Mouse (Mus musculus): Measurements from ENCODE around the gene Lrrc25. TPM values are rescaled to one million over a fixed set of nuclear protein-coding genes. Genes with fewer than 3 reads are reported as not detected.
A peak's percentile ranks its signal among the peaks of the same experiment; 100 is the strongest.

The Lrrc25 gene
- polyA plus RNA-seq, 1 experiment from 2014 or later: 4.5 TPM

DNA sequence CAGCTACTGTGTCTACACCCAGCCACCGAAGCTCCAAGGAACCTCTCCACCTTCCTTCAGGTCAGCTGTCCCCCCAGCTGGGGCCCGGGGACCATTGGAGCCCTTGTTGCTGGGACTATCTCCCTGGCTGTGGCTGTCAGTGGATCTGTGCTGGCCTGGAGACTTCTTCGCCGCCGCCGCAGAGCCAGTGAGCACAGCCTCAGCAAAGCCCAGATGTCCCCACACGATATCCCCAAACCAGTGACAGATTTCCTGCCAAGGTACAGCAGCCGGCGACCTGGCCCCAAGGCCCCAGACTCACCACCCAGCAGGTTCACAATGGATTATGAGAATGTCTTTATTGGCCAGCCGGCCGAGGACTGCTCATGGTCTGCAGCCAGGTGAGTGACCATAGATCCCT, 2.0 kb downstream of the Lrrc25 start:
- DNase-seq (ENCODE audit: low spot score): no peak
- Histone ChIP-seq H3K4me1 (replicated peaks; ENCODE audit: control insufficient read depth, insufficient read depth, low read length) (peaks cover 58% of the 10 kb centered on the region), H3K4me2 (peak overlapping the region; percentile 58)

DNA sequence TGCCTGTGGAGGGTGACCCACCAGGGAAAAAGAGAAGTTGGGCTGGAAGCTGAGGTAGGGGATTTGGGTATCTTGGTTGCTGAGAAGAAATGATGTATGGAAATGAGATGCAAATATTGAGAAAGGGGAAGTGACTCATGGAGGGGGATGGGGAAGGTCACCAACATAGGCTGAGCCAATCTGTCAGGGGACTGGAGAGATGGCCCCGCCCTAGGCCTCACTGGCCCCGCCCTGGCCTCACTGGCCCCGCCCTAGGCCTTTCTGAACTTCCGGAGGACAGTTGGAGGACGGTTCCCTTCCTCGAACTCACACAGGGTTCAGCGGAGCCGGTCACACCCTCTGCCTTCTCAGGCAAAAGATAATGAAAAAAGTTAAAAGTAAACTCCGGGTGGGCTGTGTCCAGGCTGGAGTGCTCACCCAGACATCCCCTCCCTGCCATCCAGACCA, 3.0 kb downstream of the Lrrc25 start:
- DNase-seq (ENCODE audit: low spot score) (peak; percentile 88), ATAC-seq (replicated peaks; ENCODE audit: low FRiP score) (peak; percentile 87)
- Histone ChIP-seq H3K9me3 (ENCODE audit: control insufficient read depth, low read length) (no peaks in the 10 kb centered on the region), H3K36me3 (ENCODE audit: control insufficient read depth, insufficient read depth, low read length) (no peaks in the 10 kb centered on the region), H3K27me3 (replicated peaks; ENCODE audit: control insufficient read depth, insufficient read depth, low read length) (no peaks in the 10 kb centered on the region), H3K4me3 (ENCODE audit: low read depth, low read length) (peak overlapping the region; percentile 24), H3K4me2 (peak overlapping the region; percentile 58), H3K4me1 (replicated peaks; ENCODE audit: control insufficient read depth, insufficient read depth, low read length) (peaks cover 61% of the 10 kb centered on the region), H3K9ac (ENCODE audit: low read depth, low read length) (peak overlapping the region; percentile 64), H3K27ac (ENCODE audit: low read depth, low read length) (peak overlapping the region; percentile 93)
- 15% methylated on average over 9 of the region's 9 CpGs for WGBS

More for the DNA sequence above, 2.0 kb downstream of the Lrrc25 start:
- H3K36me3 ChIP-seq (ENCODE audit: control insufficient read depth, insufficient read depth, low read length): no peaks in the 10 kb centered on the region
- no peaks in the 10 kb centered on the region for H3K9me3 ChIP-seq (ENCODE audit: control insufficient read depth, low read length)
- peak; percentile 27; the same call in 1 of the 2 replicates for ATAC-seq (replicated peaks; ENCODE audit: low FRiP score)
- 41% methylated on average over 11 of the region's 11 CpGs for WGBS
- H3K9ac ChIP-seq (ENCODE audit: low read depth, low read length): peak overlapping the region; percentile 64
- peak overlapping the region; percentile 93 for H3K27ac ChIP-seq (ENCODE audit: low read depth, low read length)
- H3K4me3 ChIP-seq (ENCODE audit: low read depth, low read length): peak overlapping the region; percentile 24
- no peaks in the 10 kb centered on the region for H3K27me3 ChIP-seq (replicated peaks; ENCODE audit: control insufficient read depth, insufficient read depth, low read length)

DNA sequence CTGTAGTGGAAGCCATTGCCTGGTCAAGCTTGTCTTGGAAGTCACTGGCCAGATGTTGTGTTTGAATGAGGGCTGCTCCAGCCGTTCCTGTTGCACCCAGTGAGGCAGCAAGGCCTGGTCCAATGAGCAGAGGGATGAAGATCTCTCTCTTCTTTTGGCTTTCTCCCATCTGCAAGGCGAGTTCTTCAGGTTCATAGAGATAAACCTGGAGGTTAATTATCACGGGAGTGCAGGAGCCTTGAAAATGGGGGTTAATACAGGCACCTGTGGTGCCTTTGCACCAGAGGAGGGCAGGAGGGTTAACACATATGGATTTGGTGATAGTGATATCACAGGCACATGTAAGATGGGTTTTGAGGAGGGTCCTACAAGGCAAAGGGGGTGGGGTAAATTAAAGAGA, 6.3 kb downstream of the Lrrc25 start:
- H3K36me3 ChIP-seq (ENCODE audit: control insufficient read depth, insufficient read depth, low read length): no peaks in the 10 kb centered on the region
- ATAC-seq (replicated peaks; ENCODE audit: low FRiP score): peak; percentile 73
- peaks cover 50% of the 10 kb centered on the region for H3K4me1 ChIP-seq (replicated peaks; ENCODE audit: control insufficient read depth, insufficient read depth, low read length)
- peak overlapping the region; percentile 88 for H3K27ac ChIP-seq (ENCODE audit: low read depth, low read length)
- DNase-seq (ENCODE audit: low spot score): no peak
- no peak overlapping the region for H3K4me3 ChIP-seq (ENCODE audit: low read depth, low read length)
- peak overlapping the region; percentile 52 for H3K4me2 ChIP-seq
- 31% methylated on average over 3 of the region's 3 CpGs for WGBS
- no peaks in the 10 kb centered on the region for H3K9me3 ChIP-seq (ENCODE audit: control insufficient read depth, low read length)
- H3K9ac ChIP-seq (ENCODE audit: low read depth, low read length): no peak overlapping the region
- H3K27me3 ChIP-seq (replicated peaks; ENCODE audit: control insufficient read depth, insufficient read depth, low read length): no peaks in the 10 kb centered on the region

DNA sequence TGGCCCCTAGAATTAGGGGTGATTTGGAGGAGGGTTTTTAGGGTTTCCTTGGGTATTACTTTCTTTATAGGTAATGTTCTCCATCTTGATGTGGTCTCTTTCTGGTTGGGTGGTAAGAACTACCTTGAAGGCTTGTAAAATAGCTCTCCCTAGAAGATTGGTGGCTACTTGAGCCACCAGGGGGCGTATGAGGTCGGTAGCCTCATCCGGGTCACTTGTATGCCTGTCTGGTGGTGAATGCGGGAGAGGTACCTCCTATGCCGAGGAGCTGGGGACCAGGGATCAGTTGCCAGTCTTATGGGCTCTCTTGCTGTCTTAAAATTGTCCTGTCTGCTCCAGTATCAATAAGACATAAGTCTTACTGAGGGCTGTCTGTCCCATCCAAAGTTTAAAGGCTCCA, 9.1 kb downstream of the Lrrc25 start:
- Histone ChIP-seq H3K4me3 (ENCODE audit: low read depth, low read length) (no peak overlapping the region), H3K4me1 (replicated peaks; ENCODE audit: control insufficient read depth, insufficient read depth, low read length) (peaks cover 33% of the 10 kb centered on the region), H3K36me3 (ENCODE audit: control insufficient read depth, insufficient read depth, low read length) (no peaks in the 10 kb centered on the region), H3K9me3 (ENCODE audit: control insufficient read depth, low read length) (no peaks in the 10 kb centered on the region), H3K27ac (ENCODE audit: low read depth, low read length) (no peak overlapping the region), H3K27me3 (replicated peaks; ENCODE audit: control insufficient read depth, insufficient read depth, low read length) (no peaks in the 10 kb centered on the region), H3K9ac (ENCODE audit: low read depth, low read length) (no peak overlapping the region), H3K4me2 (no peak overlapping the region)
- ATAC-seq (replicated peaks; ENCODE audit: low FRiP score): no peak
- no peak for DNase-seq (ENCODE audit: low spot score)
- WGBS: 29% methylated on average over 5 of the region's 5 CpGs

DNA sequence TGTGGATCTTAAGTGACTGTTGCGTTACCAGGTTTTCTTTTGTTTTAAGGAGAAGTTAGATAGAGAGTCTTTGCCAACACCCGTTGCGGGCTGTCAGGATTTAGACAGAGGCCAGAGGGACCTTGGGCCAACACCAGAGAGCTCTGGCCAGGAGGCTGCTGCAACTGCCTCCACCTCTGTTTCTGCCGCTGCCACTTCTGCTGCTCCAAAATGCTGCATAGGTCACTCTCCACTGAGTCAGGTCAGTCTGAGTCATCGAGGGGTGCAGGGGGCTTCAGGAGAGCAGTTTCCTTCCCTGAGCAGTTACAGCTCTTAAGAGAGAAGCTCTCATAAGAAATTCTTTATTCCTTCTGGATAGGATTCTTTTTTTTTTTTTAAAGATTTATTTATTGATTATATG, 11.1 kb downstream of the Lrrc25 start:
- Histone ChIP-seq H3K4me3 (ENCODE audit: low read depth, low read length) (no peak overlapping the region), H3K4me1 (replicated peaks; ENCODE audit: control insufficient read depth, insufficient read depth, low read length) (peaks cover 27% of the 10 kb centered on the region), H3K36me3 (ENCODE audit: control insufficient read depth, insufficient read depth, low read length) (no peaks in the 10 kb centered on the region), H3K9me3 (ENCODE audit: control insufficient read depth, low read length) (no peaks in the 10 kb centered on the region), H3K9ac (ENCODE audit: low read depth, low read length) (no peak overlapping the region), H3K27me3 (replicated peaks; ENCODE audit: control insufficient read depth, insufficient read depth, low read length) (peaks cover 7% of the 10 kb centered on the region; the same call in 1 of the 2 replicates), H3K27ac (ENCODE audit: low read depth, low read length) (no peak overlapping the region), H3K4me2 (no peak overlapping the region)
- ATAC-seq (replicated peaks; ENCODE audit: low FRiP score) (no peak), DNase-seq (ENCODE audit: low spot score) (no peak)
- WGBS: 82% methylated on average over 5 of the region's 5 CpGs

DNA sequence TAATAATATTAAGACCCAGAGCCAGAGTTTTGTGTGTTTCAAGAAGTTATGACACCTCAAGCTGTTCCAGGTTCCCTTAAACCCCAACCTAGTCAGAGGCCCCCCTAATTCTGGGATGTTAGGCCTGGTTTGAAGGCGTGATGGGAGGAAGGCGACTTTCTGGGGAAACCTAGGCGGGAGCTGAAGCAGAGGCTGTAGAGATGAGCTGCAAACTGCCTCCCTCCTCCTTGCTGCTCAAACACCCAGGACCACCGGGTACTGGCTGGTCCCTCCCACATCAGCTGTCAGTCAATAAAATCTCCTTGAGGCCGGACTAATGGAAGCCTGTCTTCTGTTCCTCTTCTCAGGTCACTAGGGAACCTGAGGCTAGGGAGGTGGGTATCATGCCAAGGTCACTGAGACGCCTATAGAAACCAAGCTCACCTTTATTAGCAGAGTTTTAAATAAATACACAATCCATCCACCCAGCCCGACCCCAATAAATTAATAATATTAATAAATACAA, 13.1 kb downstream of the Lrrc25 start:
- peak overlapping the region; percentile 59 for H3K4me3 ChIP-seq (ENCODE audit: low read depth, low read length)
- no peaks in the 10 kb centered on the region for H3K36me3 ChIP-seq (ENCODE audit: control insufficient read depth, insufficient read depth, low read length)
- H3K27me3 ChIP-seq (replicated peaks; ENCODE audit: control insufficient read depth, insufficient read depth, low read length): peaks cover 9% of the 10 kb centered on the region; the same call in 1 of the 2 replicates
- no peaks in the 10 kb centered on the region for H3K9me3 ChIP-seq (ENCODE audit: control insufficient read depth, low read length)
- ATAC-seq (replicated peaks; ENCODE audit: low FRiP score): no peak
- peaks cover 26% of the 10 kb centered on the region for H3K4me1 ChIP-seq (replicated peaks; ENCODE audit: control insufficient read depth, insufficient read depth, low read length)
- DNase-seq (ENCODE audit: low spot score): no peak
- peak overlapping the region; percentile 90 for H3K4me2 ChIP-seq
- peak overlapping the region; percentile 76 for H3K9ac ChIP-seq (ENCODE audit: low read depth, low read length)
- H3K27ac ChIP-seq (ENCODE audit: low read depth, low read length): peak overlapping the region; percentile 89
- 61% methylated on average over 7 of the region's 7 CpGs for WGBS

DNA sequence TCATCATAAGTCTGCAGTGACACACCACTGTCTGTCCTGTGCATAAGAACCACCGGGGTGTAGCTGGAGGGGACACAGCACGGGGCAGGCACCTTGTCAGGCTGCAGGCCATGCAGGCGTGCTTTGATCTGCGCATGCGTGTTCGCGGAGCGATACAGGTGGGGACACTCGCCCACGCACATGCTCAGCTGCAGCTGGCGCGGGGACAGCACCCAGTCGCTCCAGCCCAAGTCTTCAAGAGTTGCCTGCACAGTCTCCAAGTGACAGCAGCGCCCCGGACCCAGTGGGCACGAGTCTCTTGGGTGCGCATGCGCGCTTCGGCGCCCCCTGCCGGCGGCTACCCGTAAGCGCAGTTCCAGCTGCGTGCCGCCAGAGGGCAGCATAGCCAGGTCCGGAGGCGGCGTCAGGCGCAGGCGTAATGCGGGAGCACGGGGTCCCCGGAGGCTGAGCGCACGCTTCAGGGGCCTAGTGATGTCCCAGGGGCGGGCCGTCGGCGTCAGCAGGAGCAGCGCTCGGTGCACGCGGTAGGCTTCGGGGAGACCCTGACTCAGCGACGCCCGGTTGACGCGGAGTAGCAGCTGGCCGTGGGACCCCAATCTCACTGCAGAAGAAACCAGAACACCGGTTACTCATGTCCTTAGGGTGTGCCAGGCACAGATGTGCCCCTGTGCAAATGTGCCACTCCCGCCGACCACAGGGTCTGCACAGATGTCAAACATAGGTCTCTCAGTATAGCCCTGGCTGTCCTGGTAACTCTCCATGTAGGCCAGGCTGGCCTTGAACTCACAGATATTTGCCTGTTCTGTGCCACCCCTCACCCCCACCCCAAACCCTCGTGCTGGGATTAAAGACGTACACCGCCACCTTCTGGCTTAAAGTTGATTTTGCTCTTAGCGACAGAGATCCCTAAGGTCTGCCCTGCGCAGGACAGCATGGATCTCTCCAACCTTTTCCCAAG, 13.9 kb downstream of the Lrrc25 start:
- ATAC-seq (replicated peaks; ENCODE audit: low FRiP score) (peak; percentile 85), DNase-seq (ENCODE audit: low spot score) (peak; percentile 95)
- H3K4me1 ChIP-seq (replicated peaks; ENCODE audit: control insufficient read depth, insufficient read depth, low read length): peaks cover 23% of the 10 kb centered on the region
- H3K27me3 ChIP-seq (replicated peaks; ENCODE audit: control insufficient read depth, insufficient read depth, low read length): peaks cover 9% of the 10 kb centered on the region; the same call in 1 of the 2 replicates
- peak overlapping the region; percentile 90 for H3K4me2 ChIP-seq
- peak overlapping the region; percentile 76 for H3K9ac ChIP-seq (ENCODE audit: low read depth, low read length)
- peak overlapping the region; percentile 89 for H3K27ac ChIP-seq (ENCODE audit: low read depth, low read length)
- peak overlapping the region; percentile 59 for H3K4me3 ChIP-seq (ENCODE audit: low read depth, low read length)
- H3K36me3 ChIP-seq (ENCODE audit: control insufficient read depth, insufficient read depth, low read length): no peaks in the 10 kb centered on the region
- 1% methylated on average over 60 of the region's 60 CpGs for WGBS
- H3K9me3 ChIP-seq (ENCODE audit: control insufficient read depth, low read length): no peaks in the 10 kb centered on the region

DNA sequence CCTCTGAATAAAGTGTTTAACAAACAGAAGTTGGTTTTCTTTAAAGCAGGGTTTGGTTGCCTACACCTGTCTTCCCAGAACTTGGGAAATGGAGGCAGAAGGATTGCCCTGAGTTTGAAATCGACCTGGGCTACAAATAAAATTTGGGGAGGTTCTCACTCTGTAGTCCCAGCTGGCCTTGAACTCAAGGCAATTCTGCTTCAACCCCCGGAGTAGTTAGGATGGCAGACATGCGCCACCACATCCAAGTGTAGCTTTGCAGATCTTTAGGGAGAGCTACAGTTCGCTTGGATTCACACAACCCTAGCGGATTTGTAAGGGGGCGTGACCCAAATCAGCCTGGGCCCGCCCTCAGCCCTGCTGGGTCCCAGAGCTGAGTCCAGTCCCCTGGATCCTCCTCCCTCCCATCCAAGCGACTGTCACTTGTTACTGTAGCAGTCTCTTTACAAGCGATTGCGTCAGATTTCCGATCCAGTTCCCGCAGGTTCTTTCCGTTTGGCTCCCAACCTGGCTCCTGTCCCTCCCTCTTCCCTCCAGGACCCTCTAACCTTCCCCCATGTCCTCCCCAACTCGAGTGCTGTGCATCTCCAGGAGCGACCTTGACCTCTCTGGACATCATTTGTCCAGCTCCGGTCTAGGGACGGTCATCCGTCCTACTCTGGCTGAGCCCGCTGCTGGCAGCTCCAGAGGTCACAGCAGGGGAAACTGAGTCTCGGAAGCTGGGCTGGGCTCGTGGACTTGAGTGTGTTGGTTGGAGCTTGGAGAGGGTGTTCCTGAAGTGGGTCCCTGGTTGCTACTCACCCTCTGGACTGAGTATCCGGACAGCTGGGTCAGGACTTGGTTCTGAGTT, 14.8 kb downstream of the Lrrc25 start:
- peaks cover 9% of the 10 kb centered on the region; the same call in 1 of the 2 replicates for H3K27me3 ChIP-seq (replicated peaks; ENCODE audit: control insufficient read depth, insufficient read depth, low read length)
- no peaks in the 10 kb centered on the region for H3K36me3 ChIP-seq (ENCODE audit: control insufficient read depth, insufficient read depth, low read length)
- H3K9ac ChIP-seq (ENCODE audit: low read depth, low read length): peak overlapping the region; percentile 76
- H3K9me3 ChIP-seq (ENCODE audit: control insufficient read depth, low read length): no peaks in the 10 kb centered on the region
- DNase-seq (ENCODE audit: low spot score) (peak; percentile 64), ATAC-seq (replicated peaks; ENCODE audit: low FRiP score) (peak; percentile 59)
- peak overlapping the region; percentile 89 for H3K27ac ChIP-seq (ENCODE audit: low read depth, low read length)
- peaks cover 32% of the 10 kb centered on the region for H3K4me1 ChIP-seq (replicated peaks; ENCODE audit: control insufficient read depth, insufficient read depth, low read length)
- WGBS: 8% methylated on average over 22 of the region's 22 CpGs
- peak overlapping the region; percentile 59 for H3K4me3 ChIP-seq (ENCODE audit: low read depth, low read length)
- peak overlapping the region; percentile 90 for H3K4me2 ChIP-seq

Measured in liver, embryonic 11.5 days (tissue).